Mouse (Mus musculus): ENCODE results near the gene Hist1h3d. TPM values are rescaled to one million over a fixed set of nuclear protein-coding genes. Genes with fewer than 3 reads are reported as not detected.

The Hist1h3d gene
- 1.1 and 5.4 TPM in 2 replicates for polyA plus RNA-seq (2012; ENCODE audit: low replicate concordance)

GRCm38 (mm10) chr13:23575271-23575851 lies at the start of gene Hist1h3d:
Gene Hist1h3d, plus strand, starts transcription at chr13:23575763.

GRCm38 (mm10) chr13:23530901-23531875 lies 44.4 kb upstream of the Hist1h3d start, which contains the start of gene Hist1h4h:
Gene Hist1h4h, plus strand, starts transcription at chr13:23531050.

GRCm38 (mm10) chr13:23533560-23534367 lies 41.8 kb upstream of the Hist1h3d start, which contains the start of gene Hist1h2af:
Gene Hist1h2af, plus strand, starts transcription at chr13:23533906.

GRCm38 (mm10) chr13:23535137-23536075 lies 40.2 kb upstream of the Hist1h3d start, which contains the start of gene Hist1h3g:
Gene Hist1h3g, plus strand, starts transcription at chr13:23535422.

GRCm38 (mm10) chr13:23542999-23543607 lies 32.5 kb upstream of the Hist1h3d start, which contains the start of gene Hist1h2bh:
Gene Hist1h2bh, minus strand, starts transcription at chr13:23543392.

GRCm38 (mm10) chr13:23543965-23544786 lies 31.4 kb upstream of the Hist1h3d start, which contains the start of gene Hist1h3f:
Gene Hist1h3f, plus strand, starts transcription at chr13:23544052.

GRCm38 (mm10) chr13:23551146-23551834 lies 24.3 kb upstream of the Hist1h3d start, which contains the start of gene Hist1h4f:
Gene Hist1h4f, minus strand, starts transcription at chr13:23551648.

GRCm38 (mm10) chr13:23552962-23553361 lies 22.6 kb upstream of the Hist1h3d start, which contains the start of gene Hist1h1d:
Gene Hist1h1d, plus strand, starts transcription at chr13:23553262.

GRCm38 (mm10) chr13:23561883-23562659 lies 13.5 kb upstream of the Hist1h3d start, which contains the start of gene Hist1h3e:
Gene Hist1h3e, minus strand, starts transcription at chr13:23562369.

GRCm38 (mm10) chr13:23571022-23571503 lies 4.5 kb upstream of the Hist1h3d start, which contains the start of the genes Hist1h2ae and Hist1h2bg:
Gene Hist1h2ae, minus strand, starts transcription at chr13:23571220.
Gene Hist1h2bg, plus strand, starts transcription at chr13:23571396.

GRCm38 (mm10) chr13:23573898-23574524 lies 1.6 kb upstream of the Hist1h3d start, which contains the start of the genes Hist1h2bf and Hist1h2ad:
Gene Hist1h2bf, minus strand, starts transcription at chr13:23574196.
Gene Hist1h2ad, plus strand, starts transcription at chr13:23574381.

GRCm38 (mm10) chr13:23581408-23582218 lies 6.0 kb downstream of the Hist1h3d start, which contains the start of gene Hist1h4d:
Gene Hist1h4d, plus strand, starts transcription at chr13:23581598.

GRCm38 (mm10) chr13:23620733-23621531 lies 45.4 kb downstream of the Hist1h3d start, which contains the start of gene Hist1h2be:
Gene Hist1h2be, minus strand, starts transcription at chr13:23621124.

GRCm38 (mm10) chr13:23622175-23622671 lies 46.7 kb downstream of the Hist1h3d start, which contains the start of gene Hist1h1e:
Gene Hist1h1e, minus strand, starts transcription at chr13:23622558.

